Mouse (Mus musculus) stomach, postnatal 0 days (tissue): ENCODE measurements around the gene Phb2.

ENCODE experiments used
- CTCF ChIP-seq: IDR thresholded peaks from 2 replicates; pipeline ENCODE4 v1.5.1; 2016; ENCODE audit warnings: antibody characterized with exemption, low read depth, mild to moderate bottlenecking, moderate library complexity
- EP300 ChIP-seq: optimal IDR thresholded peaks from 2 replicates; pipeline ENCODE3; 2016; ENCODE audit warnings: antibody characterized with exemption

DNA sequence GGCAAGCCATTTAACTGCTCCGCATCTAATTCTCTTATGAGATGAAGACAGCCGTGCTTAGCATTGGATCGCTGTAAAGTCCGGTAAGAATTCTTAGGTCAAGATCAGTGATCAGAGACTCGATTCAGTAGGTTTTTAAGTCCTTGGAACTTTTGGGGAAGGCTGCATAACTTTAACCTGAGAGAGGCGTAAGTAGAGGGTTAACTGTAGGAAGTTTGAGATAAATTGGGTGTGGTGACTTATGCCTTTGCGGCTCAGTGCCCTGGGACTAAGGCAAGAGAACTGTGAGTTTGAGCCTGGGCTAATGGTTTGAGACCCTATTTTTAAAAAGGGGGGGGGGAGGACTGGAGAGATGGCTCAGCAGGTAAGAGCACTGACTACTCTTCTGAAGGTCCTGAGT is 47.9 kb upstream of the Phb2 start:
- TF ChIP-seq EP300 (no peak), CTCF (no peak)
